Mouse (Mus musculus) hindbrain, embryonic 14.5 days (tissue): ENCODE results near the gene Pard3. TPM values are rescaled to one million over a fixed set of nuclear protein-coding genes. Genes with fewer than 3 reads are reported as not detected.

Source experiments
- ATAC-seq: fragments of 200-750 bp; cut with Nextera tagmentation; 2 replicates; pipeline ENCODE4 v1.8.0; 2017; ENCODE audit warnings: moderate number of reproducible peaks, mild to moderate bottlenecking, moderate TSS enrichment, moderate library complexity; ENCODE audit not compliant: low FRiP score
- DNase-seq: peaks from one replicate; pipeline ENCODE4 v3.0.0-alpha.2; 2015; ENCODE audit warnings: low spot score
- H3K27ac ChIP-seq: fragments of 300-500 bp; sonication (generic); 2 replicates; pipeline ENCODE4 v1.5.1; 2014; ENCODE audit warnings: mild to moderate bottlenecking, moderate library complexity
- H3K27me3 ChIP-seq: fragments of 300-500 bp; sonication (generic); 2 replicates; pipeline ENCODE4 v1.6.1; 2014; ENCODE audit warnings: mild to moderate bottlenecking, low read length, mixed read lengths; ENCODE audit not compliant: control insufficient read depth, insufficient read depth
- H3K36me3 ChIP-seq: fragments of 300-500 bp; sonication (generic); replicated peaks from 2 replicates; pipeline ENCODE4 v1.6.1; 2014; ENCODE audit not compliant: control insufficient read depth, insufficient read depth
- H3K4me1 ChIP-seq: fragments of 300-500 bp; sonication (generic); replicated peaks from 2 replicates; pipeline ENCODE4 v1.6.1; 2014; ENCODE audit warnings: antibody characterized with exemption, low read length, mixed read lengths; ENCODE audit not compliant: control insufficient read depth, insufficient read depth
- H3K4me2 ChIP-seq: fragments of 300-500 bp; sonication (generic); replicated peaks from 2 replicates; pipeline ENCODE4 v1.6.1; 2014; ENCODE audit warnings: mild to moderate bottlenecking, moderate library complexity
- H3K4me3 ChIP-seq: fragments of 300-500 bp; sonication (generic); replicated peaks from 2 replicates; pipeline ENCODE4 v1.5.1; 2014; ENCODE audit warnings: mild to moderate bottlenecking, low read length
- H3K9ac ChIP-seq: fragments of 300-500 bp; sonication (generic); 2 replicates; pipeline ENCODE4 v1.6.1; 2014
- H3K9me3 ChIP-seq: fragments of 300-500 bp; sonication (generic); 2 replicates; pipeline ENCODE4 v1.6.1; 2016; ENCODE audit warnings: low read length; ENCODE audit not compliant: control insufficient read depth
- WGBS: fragments of 180-500 bp; shearing (Covaris S2); extraction: QIAGEN DNeasy Blood & Tissue Kit; methylation state at CpG from one replicate; pipeline ENCODE4 v1.1.7; 2014; 5-methylcytosine and 5-hydroxymethylcytosine counted together
- polyA plus RNA-seq: library from polyadenylated mRNA; unstranded; fragments of >200 nt; fragmentation: Nextera tagmentation; extraction: Ambion mirVana; gene quantifications from 2 replicates; pipeline ENCODE4 v1.2.1, GENCODE M21; 2014

Pard3 gene
- polyA plus RNA-seq, 1 experiment from 2014 or later = 25.5 TPM

GRCm38 (mm10) chr8:127539803-127540202, 476.1 kb downstream of the Pard3 start:
- Histone ChIP-seq H3K4me2 (no peak overlapping the region), H3K4me3 (no peak overlapping the region), H3K9ac (no peak overlapping the region), H3K9me3 (no peaks in the 10 kb centered on the region), H3K36me3 (no peaks in the 10 kb centered on the region), H3K27ac (no peak overlapping the region), H3K27me3 (no peaks in the 10 kb centered on the region), H3K4me1 (peaks cover 10% of the 10 kb centered on the region)
- ATAC-seq (no peak), DNase-seq (no peak)
- WGBS = 93% methylated on average over 3 of the region's 3 CpGs

- H3K27me3 ChIP-seq = no peaks in the 10 kb centered on the region
- H3K4me1 ChIP-seq = peaks cover 5% of the 10 kb centered on the region; the same call in 1 of the 2 replicates
- H3K4me3 ChIP-seq = no peak overlapping the region
- no peak overlapping the region for H3K27ac ChIP-seq
- H3K4me2 ChIP-seq = no peak overlapping the region
- H3K36me3 ChIP-seq = no peaks in the 10 kb centered on the region
- H3K9me3 ChIP-seq = no peaks in the 10 kb centered on the region
- H3K9ac ChIP-seq = no peak overlapping the region
- no peak for DNase-seq
- WGBS = 99% methylated on average over 3 of the region's 3 CpGs
- ATAC-seq = no peak
These were observed 476.6 kb downstream of the Pard3 start for GRCm38 (mm10) chr8:127540273-127540672.

- ATAC-seq = no peak
- Histone ChIP-seq H3K4me1 (no peaks in the 10 kb centered on the region), H3K4me3 (no peak overlapping the region), H3K27me3 (no peaks in the 10 kb centered on the region), H3K27ac (no peak overlapping the region), H3K36me3 (no peaks in the 10 kb centered on the region), H3K9ac (no peak overlapping the region), H3K9me3 (no peaks in the 10 kb centered on the region), H3K4me2 (no peak overlapping the region)
- no peak for DNase-seq
- WGBS = 86% methylated on average over 2 of the region's 2 CpGs
These were observed 478.5 kb downstream of the Pard3 start for GRCm38 (mm10) chr8:127542162-127542561.

- Histone ChIP-seq H3K4me1 (peaks cover 3% of the 10 kb centered on the region; the same call in 1 of the 2 replicates), H3K27ac (no peak overlapping the region; the same call in 1 of the 2 replicates), H3K4me2 (no peak overlapping the region), H3K27me3 (no peaks in the 10 kb centered on the region), H3K4me3 (no peak overlapping the region), H3K9me3 (no peaks in the 10 kb centered on the region), H3K9ac (no peak overlapping the region), H3K36me3 (no peaks in the 10 kb centered on the region)
- ATAC-seq (no peak), DNase-seq (no peak)
- 66% methylated on average over 7 of the region's 7 CpGs for WGBS
These were observed 480.0 kb downstream of the Pard3 start for GRCm38 (mm10) chr8:127543676-127544075.

GRCm38 (mm10) chr8:127546161-127546560, 482.5 kb downstream of the Pard3 start:
- Histone ChIP-seq H3K4me3 (no peak overlapping the region), H3K4me2 (no peak overlapping the region), H3K27me3 (no peaks in the 10 kb centered on the region), H3K36me3 (no peaks in the 10 kb centered on the region), H3K9ac (no peak overlapping the region), H3K9me3 (no peaks in the 10 kb centered on the region), H3K27ac (no peak overlapping the region), H3K4me1 (peaks cover 3% of the 10 kb centered on the region; the same call in 1 of the 2 replicates)
- ATAC-seq (no peak), DNase-seq (no peak)
- 94% methylated on average over 2 of the region's 2 CpGs for WGBS

GRCm38 (mm10) chr8:127550928-127551327, 487.2 kb downstream of the Pard3 start:
- H3K36me3 ChIP-seq = no peaks in the 10 kb centered on the region
- ATAC-seq = peak; percentile 46; the same call in 1 of the 2 replicates
- H3K9me3 ChIP-seq = no peaks in the 10 kb centered on the region
- H3K4me3 ChIP-seq = no peak overlapping the region
- H3K4me2 ChIP-seq = no peak overlapping the region
- WGBS = 48% methylated on average over 4 of the region's 4 CpGs
- peaks cover 22% of the 10 kb centered on the region; the same call in 1 of the 2 replicates for H3K4me1 ChIP-seq
- 0 out of 2 replicates have a peak overlapping the region, but pooled peaks have one; percentile 45 for H3K27ac ChIP-seq
- no peaks in the 10 kb centered on the region for H3K27me3 ChIP-seq
- no peak overlapping the region for H3K9ac ChIP-seq
- no peak for DNase-seq

GRCm38 (mm10) chr8:127552161-127552595, 488.5 kb downstream of the Pard3 start:
- WGBS = 26% methylated on average over 11 of the region's 11 CpGs
- Histone ChIP-seq H3K4me2 (peak overlapping the region; percentile 27), H3K27me3 (no peaks in the 10 kb centered on the region), H3K9me3 (no peaks in the 10 kb centered on the region), H3K36me3 (no peaks in the 10 kb centered on the region), H3K9ac (no peak overlapping the region), H3K4me3 (no peak overlapping the region), H3K4me1 (peaks cover 25% of the 10 kb centered on the region; the same call in 1 of the 2 replicates), H3K27ac (peak overlapping the region; percentile 29)
- ATAC-seq (no peak), DNase-seq (no peak)

GRCm38 (mm10) chr8:127552836-127553235, 489.1 kb downstream of the Pard3 start:
- Histone ChIP-seq H3K4me2 (peak overlapping the region; percentile 27), H3K9me3 (no peaks in the 10 kb centered on the region), H3K27me3 (no peaks in the 10 kb centered on the region), H3K27ac (peak overlapping the region; percentile 29; the same call in 1 of the 2 replicates), H3K36me3 (no peaks in the 10 kb centered on the region), H3K9ac (no peak overlapping the region), H3K4me3 (no peak overlapping the region), H3K4me1 (peaks cover 25% of the 10 kb centered on the region; the same call in 1 of the 2 replicates)
- 55% methylated on average over 13 of the region's 13 CpGs for WGBS
- DNase-seq = no peak
- 0 out of 2 replicates have a peak, but pooled peaks have one; percentile 21 for ATAC-seq

GRCm38 (mm10) chr8:127553582-127553981, 489.9 kb downstream of the Pard3 start:
- Histone ChIP-seq H3K27ac (0 out of 2 replicates have a peak overlapping the region, but pooled peaks have one; percentile 15), H3K4me3 (no peak overlapping the region), H3K9ac (no peak overlapping the region), H3K36me3 (no peaks in the 10 kb centered on the region), H3K9me3 (no peaks in the 10 kb centered on the region), H3K4me1 (peaks cover 22% of the 10 kb centered on the region; the same call in 1 of the 2 replicates), H3K4me2 (no peak overlapping the region), H3K27me3 (no peaks in the 10 kb centered on the region)
- no peak for ATAC-seq
- 76% methylated on average over 5 of the region's 5 CpGs for WGBS
- DNase-seq = no peak

GRCm38 (mm10) chr8:127555795-127556194, 492.1 kb downstream of the Pard3 start:
- H3K27ac ChIP-seq = no peak overlapping the region
- DNase-seq (no peak), ATAC-seq (no peak)
- H3K4me1 ChIP-seq = peaks cover 22% of the 10 kb centered on the region; the same call in 1 of the 2 replicates
- H3K9me3 ChIP-seq = no peaks in the 10 kb centered on the region
- no peak overlapping the region for H3K4me2 ChIP-seq
- 83% methylated on average over 2 of the region's 2 CpGs for WGBS
- no peaks in the 10 kb centered on the region for H3K36me3 ChIP-seq
- no peaks in the 10 kb centered on the region for H3K27me3 ChIP-seq
- no peak overlapping the region for H3K9ac ChIP-seq
- no peak overlapping the region for H3K4me3 ChIP-seq
